Mouse (Mus musculus) gastrocnemius, postnatal 36 days (tissue): Measurements from ENCODE around the gene Adora2a. TPM values are rescaled to one million over a fixed set of nuclear protein-coding genes. Genes with fewer than 3 reads are reported as not detected.
A peak's percentile ranks its signal among the peaks of the same experiment; 100 is the strongest.
"Not testable (repeated sequence)": the region's sequence is repeated elsewhere in the genome, so short reads cannot be mapped to it uniquely, and the experiment has no call there.

Experiments used
- DNase-seq, 2 experiments: peaks; one replicate each; pipeline ENCODE4 v3.0.0; 2022
- intact Hi-C: fragments of 180-260 bp; cut with DNase I; formaldehyde crosslinking; loops from one replicate; pipeline ENCODE4 v1.15.1; 2025
- total RNA-seq, 2 experiments: library from RNA; stranded (reverse); gene quantifications; 2 replicates each; pipeline ENCODE4 v1.2.3; 2021

The Adora2a gene
- total RNA-seq, 2 experiments from 2014 or later: 1.6 to 1.9 TPM

DNA sequence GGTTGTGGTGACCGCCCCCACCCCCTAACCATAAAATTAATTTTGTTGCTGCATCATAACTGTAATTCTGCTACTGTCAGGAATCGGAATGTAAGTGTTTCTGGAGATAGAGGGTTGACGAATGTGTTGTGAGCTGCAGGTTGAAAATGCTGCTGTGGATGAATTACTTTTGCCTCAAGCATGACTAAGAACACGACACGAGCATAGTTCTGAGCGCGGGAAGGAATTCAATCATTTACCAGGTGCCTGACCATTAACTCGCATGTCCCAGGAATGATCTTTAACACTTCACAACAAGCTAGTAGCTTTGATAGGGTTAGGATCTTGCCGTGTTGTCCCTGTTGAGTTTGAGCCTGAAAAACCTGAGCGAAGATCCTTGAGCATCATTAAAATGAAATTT lies 20.6 kb downstream of the Adora2a start:
- no peak for DNase-seq
- intact Hi-C loops: no loop called here

DNA sequence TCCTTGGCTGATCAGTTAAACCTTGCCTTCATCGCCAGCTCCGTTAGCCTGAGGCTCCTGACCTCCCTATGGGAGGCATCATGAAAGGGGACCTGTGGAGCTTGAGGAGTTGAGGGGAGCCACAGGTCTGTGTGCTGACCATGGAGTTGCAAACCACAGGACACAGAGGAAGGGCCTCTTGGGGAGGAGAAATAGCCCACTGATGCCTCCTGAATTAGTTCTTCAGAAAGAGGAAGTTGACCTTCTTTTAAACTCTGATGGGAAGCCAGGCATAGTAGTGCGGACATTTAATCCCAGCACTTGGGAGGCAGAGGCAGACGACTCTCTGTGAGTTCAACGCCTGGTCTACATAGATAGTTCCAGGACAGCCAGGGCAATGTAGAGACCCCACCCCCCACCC lies 22.2 kb downstream of the Adora2a start:
- intact Hi-C loops: no loop called here
- DNase-seq: no peak

DNA sequence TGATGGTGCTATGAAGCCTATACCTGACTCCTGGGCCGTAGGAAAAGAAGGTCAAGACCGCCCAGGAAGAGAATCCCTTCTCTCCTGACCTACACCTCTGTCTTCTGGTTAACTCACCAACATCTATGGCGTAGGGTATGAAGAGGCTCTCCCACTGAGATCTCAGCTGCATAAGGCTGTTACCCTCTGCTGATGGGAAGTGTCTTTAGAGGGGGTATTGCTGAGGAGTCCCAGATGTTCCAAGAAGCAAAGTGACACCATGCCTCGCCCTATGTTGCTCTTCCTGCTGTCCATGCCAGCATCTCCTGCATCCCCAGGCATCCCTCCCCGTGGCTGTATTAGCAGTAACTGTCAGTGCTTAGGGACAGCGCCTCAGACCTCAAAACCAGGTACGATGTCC lies 22.7 kb downstream of the Adora2a start:
- intact Hi-C loops: no loop called here
- no peak for DNase-seq

DNA sequence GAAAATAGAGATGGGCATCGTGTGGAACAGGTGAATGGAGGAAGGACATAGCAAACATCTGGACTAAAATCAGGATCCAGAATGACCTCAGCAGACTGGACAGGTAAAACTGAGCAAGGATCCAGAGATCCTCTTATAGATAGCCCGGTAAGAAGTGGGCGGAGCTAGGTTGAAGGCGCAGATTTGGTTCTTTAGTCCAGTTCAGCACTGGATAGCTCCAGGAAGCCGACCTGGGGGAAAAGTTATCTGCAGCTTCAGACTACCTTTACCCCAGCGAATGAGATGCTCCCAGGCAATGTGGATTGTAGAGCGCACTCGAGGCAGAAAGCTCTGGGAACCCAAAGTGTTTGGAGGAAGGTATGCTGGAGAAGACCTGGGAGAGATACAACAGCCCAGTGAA lies 25.3 kb downstream of the Adora2a start:
- DNase-seq: no peak
- intact Hi-C loops: no loop called here

DNA sequence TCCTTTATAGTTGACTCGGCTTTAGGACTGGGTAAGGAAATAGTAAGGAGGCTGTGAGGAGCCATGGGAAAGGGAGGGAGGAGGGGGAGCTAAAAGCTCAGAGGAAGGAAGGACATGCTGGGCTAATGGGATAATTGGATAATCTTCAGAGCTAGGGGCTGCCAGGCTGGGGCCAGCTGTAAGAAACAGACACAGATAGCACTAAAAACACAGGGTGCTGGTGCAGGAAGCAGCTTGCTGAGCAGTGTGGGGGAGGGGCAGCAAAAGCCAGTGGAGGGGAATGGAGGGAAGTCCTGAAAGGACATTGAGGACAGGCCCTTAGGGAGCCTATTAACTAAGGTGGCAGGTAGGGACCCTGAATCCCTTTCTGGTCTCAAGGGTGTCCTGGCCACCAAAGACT lies 27.9 kb downstream of the Adora2a start:
- intact Hi-C loops, DNase-seq: not testable (repeated sequence)

DNA sequence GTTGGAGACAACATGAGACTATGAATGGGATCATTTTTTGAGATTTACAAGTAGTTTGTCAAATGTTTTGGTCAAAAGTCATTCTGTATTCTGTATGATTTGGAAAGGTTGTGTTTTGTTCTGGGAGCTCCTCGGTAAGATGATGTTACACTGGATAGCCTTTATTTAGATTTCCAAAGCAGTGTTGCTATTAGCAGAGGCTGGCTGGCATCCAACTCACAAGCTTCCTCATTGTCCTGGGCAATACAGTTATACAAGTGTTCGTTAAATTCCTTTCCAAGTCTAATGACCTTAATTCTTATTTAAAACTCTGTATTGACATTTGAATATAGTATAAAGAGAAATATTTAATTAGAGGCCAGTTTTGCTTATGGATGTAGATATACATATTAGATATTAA lies 28.6 kb downstream of the Adora2a start:
- intact Hi-C loops: no loop called here
- no peak for DNase-seq

DNA sequence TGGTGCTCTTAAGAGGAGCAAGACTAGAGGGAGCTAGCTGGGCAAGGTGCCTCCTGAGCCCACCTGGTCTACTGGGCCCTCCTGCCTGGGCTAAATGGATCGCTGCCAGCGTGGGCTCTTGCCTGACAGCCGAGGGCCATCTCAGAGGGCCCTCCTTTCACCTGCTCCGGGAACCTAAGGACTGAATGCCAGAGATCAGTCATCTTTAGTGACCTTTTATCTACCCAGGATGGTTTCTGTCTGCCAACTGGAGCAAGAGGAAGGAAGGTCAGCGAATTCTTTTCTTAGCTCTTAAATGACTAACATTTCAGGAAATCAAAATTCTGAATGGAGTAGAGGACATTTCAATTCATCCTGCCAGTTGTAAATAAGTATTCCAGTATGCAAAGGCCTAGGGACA lies 33.9 kb downstream of the Adora2a start:
- intact Hi-C loops: no loop called here
- no peak for DNase-seq

DNA sequence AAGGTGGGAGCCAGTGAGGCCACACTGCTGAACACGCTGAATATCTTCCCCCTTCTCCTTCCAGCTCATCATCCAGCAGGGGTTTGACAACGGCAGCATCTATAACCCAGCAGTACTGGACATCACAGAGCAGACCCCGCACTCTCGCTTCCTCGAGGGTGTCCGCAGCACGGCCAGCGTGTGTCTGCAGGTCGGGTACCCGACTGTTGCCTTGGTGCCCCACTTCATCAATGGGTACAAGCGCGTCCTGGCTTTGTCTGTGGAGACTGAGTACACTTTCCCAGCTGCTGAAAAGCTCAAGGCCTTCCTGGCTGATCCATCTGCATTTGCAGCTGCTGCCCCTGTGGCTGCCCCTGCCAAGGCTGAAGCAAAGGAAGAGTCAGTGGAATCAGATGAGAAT lies 35.9 kb downstream of the Adora2a start:
- intact Hi-C loops: no loop called here
- DNase-seq: no peak

DNA sequence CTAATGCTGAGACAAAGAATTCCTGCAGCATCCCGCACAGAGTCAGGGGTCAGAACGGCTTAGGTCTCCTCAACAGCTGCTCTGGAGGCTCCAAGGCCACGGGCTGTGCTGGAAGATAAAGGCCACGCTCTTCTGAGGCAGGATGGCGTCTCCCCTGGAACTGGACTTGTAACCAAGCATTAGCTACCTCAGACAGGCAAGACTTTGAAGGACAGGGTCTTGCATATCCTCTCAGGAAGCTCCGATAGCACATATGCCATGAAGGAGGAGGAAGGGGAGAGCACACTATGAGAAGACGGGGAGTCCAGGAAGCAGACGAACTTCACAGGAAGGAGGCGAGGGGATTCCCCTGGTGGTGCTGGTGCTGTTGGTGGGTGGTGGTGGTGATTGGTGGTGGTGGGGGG lies 37.2 kb downstream of the Adora2a start:
- DNase-seq, intact Hi-C loops: not testable (repeated sequence)

DNA sequence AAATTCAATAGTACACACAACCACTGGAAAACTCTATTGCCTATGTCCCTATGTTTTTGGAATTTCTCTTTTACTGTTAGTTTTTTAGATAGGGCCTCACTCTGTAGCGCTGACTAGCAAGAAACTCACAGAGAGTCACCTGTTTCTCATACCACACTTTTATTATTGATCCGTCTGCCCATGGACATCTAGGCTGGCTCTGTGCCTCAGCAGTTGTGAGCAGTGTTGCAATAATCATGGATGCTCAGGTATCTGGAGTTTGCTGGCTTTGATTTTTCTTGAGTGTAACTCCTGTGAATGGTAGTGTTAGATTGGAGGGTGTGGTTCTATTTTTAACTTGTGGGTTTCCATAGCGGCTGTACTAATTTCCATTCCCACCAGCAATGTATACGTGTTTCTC lies 38.7 kb downstream of the Adora2a start:
- intact Hi-C loops: no loop called here
- no peak for DNase-seq

DNA sequence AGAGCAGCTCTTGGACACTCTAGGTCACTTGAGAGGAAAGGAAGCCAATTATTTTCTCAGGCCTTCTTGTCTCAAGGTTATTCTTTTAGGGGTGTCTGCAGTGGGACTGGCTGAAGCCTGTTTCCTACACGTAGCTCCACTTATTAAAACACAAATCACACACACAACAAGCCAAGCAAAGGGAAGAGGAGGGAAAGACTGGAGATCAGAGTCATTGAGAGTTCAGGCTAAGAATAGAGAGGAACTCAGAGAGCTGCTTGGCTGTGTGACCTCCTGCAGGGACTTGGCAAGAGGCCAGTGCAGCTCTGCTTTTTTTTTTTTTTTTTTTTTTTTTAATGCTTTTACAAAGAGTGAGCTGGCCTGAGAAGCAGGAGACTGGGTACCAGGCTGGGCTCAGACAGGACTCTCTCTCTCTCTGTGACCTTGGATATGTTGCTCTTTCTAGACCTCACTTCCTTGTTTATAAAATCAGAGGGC lies 47.6 kb downstream of the Adora2a start:
- DNase-seq, intact Hi-C loops: not testable (repeated sequence)

DNA sequence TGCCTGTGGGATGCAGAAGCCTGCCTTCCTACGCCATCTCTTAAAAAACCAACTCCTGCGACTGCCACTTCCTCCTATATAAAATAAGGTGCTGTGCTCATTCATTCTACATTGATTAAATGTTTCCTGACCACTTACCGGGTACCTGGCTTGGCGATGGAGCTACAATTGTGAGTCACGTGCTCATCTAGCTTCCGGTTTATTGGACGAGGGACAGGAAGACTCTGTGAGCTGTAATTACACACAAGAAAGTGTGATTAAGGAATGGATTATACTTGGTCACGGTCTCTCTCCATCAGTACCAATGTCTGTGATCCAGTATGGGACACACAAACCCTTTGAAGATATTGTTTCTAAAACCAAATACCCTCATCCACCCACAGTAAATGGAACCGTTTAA lies 48.1 kb downstream of the Adora2a start:
- intact Hi-C loops: no loop called here
- DNase-seq: no peak

DNA sequence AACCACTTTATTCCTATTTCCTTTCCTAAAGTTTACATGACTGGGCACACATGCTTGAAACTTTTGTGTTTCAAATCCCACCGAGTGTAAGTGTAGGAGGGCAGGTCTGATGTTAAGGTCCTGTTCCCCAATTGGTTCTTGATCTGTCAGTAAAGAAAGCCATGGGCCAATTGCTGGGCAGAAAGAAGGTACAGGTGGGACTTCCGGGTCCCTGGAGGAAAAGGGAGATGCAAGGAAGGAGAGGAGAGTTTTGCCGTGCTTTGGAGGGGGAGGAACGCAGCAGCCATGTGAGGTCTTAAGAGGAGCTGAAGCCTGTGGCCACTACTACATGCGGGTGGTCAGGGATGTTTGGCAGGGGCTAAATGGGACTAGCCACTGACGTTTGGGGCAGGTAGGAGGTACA lies 48.6 kb downstream of the Adora2a start:
- intact Hi-C loops: no loop called here
- no peak for DNase-seq

DNA sequence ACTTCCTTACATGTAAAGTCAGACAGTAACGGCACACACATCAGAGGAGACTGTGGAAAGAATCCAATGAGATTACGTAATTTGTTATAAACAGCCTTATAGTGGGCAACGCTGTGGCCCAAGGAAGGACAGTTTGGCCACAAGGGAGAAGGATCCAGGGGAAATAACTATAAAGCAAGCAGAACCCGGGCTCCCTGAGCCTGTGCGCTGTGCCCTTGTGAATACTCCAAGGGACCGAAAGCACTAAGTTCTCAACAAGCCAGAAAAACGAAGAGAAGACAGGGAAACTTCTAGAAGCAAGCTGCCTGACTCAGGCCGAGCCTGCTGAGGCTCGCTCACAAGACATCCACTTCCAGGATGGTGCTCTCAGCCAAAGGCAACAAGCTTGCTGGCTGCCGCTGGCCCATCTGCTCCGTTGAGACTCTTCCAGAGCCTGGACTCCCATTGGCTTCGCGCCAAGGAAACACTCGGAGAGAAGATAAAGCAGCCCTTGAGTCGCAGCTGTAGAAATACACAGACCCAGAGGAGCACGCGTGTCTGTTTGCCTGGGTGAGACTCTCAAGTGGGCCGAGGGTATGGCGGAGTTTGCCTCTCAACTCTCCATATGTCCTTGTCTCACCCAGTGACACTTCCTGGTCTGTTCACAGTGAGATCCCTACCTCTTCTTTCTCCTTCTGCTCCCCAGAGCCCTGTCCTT lies 57.1 kb downstream of the Adora2a start:
- DNase-seq: peak; percentile 11 to 45

DNA sequence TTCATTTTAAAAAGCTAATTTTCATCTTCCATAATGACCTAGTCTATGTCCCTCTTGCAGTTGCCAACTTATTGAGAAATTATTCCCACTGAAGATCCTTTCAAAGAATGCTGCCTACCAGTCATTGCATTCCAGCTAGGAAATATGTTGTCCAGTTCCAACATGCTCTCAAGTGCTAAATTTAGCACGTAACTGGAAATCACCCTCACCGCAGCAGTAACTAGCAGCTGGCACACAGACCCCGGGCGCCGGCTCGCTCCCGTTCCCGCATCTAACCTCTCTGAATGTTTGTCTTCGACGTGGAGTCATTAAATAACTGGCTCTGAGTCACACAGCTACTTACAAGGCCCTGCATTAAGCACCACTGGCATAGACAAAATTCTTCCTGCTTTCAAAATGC lies 62.0 kb downstream of the Adora2a start:
- no peak for DNase-seq

More for the DNA sequence above, 57.1 kb downstream of the Adora2a start:
- intact Hi-C loops: not testable (repeated sequence)

More for the DNA sequence above, 62.0 kb downstream of the Adora2a start:
- intact Hi-C loops: no loop called here

Other genes starting within 250 kb of the Adora2a start
- gene Specc1l, start 104.8 kb upstream of the Adora2a start, total RNA-seq: 10 to 100 TPM; 32.1 to 34.9 TPM
- gene Upb1, start 84.2 kb downstream of the Adora2a start, total RNA-seq: not detected
- 10 to 100 TPM; 62.0 to 74.5 TPM for gene Snrpd3, start 200.7 kb downstream of the Adora2a start, total RNA-seq
- 10 to 100 TPM; 55.5 to 71.5 TPM for gene Gucd1, start 201.1 kb downstream of the Adora2a start, total RNA-seq
- under 1 TPM; 0.20 to 0.64 TPM for gene Lrrc75b, start 243.5 kb downstream of the Adora2a start, total RNA-seq
- under 1 TPM in 1 of 2 experiments, not detected in 1; 0.33 TPM for gene Ggt1, start 244.7 kb downstream of the Adora2a start, total RNA-seq